Mouse (Mus musculus) stomach, embryonic 16.5 days (tissue): ENCODE results near the gene Sgf29. TPM values are rescaled to one million over a fixed set of nuclear protein-coding genes. Genes with fewer than 3 reads are reported as not detected.
"Not testable (repeated sequence)": the region's sequence is repeated elsewhere in the genome, so short reads cannot be mapped to it uniquely, and the experiment has no call there.

Experiments
- ATAC-seq: fragments of 200-750 bp; cut with Nextera tagmentation; 2 replicates; pipeline ENCODE4 v1.8.0; 2017; ENCODE audit warnings: moderate number of reproducible peaks, moderate TSS enrichment; ENCODE audit not compliant: insufficient read depth, low FRiP score
- H3K27ac ChIP-seq: fragments of 300-500 bp; sonication (generic); 2 replicates; pipeline ENCODE4 v1.5.1; 2014; ENCODE audit warnings: low read length
- H3K27me3 ChIP-seq: fragments of 300-500 bp; sonication (generic); 2 replicates; pipeline ENCODE4 v1.6.1; 2014; ENCODE audit warnings: low read length, control low read depth, mixed read lengths; ENCODE audit not compliant: control insufficient read depth, insufficient read depth
- H3K36me3 ChIP-seq: fragments of 300-500 bp; sonication (generic); 2 replicates; pipeline ENCODE4 v1.6.1; 2014; ENCODE audit warnings: low read length; ENCODE audit not compliant: control insufficient read depth, insufficient read depth
- H3K4me1 ChIP-seq: fragments of 300-500 bp; sonication (generic); 2 replicates; pipeline ENCODE4 v1.6.1; 2014; ENCODE audit warnings: low read length, control low read depth, mixed read lengths; ENCODE audit not compliant: control insufficient read depth, insufficient read depth
- H3K4me2 ChIP-seq: fragments of 300-500 bp; sonication (generic); 2 replicates; pipeline ENCODE4 v1.6.1; 2014; ENCODE audit warnings: low read depth, low read length, mixed read lengths
- H3K4me3 ChIP-seq: fragments of 300-500 bp; sonication (generic); replicated peaks from 2 replicates; pipeline ENCODE4 v1.5.1; 2014; ENCODE audit warnings: mild to moderate bottlenecking, low read length
- H3K9ac ChIP-seq: fragments of 300-500 bp; sonication (generic); 2 replicates; pipeline ENCODE4 v1.6.1; 2014; ENCODE audit warnings: low read length
- H3K9me3 ChIP-seq: fragments of 300-500 bp; sonication (generic); replicated peaks from 2 replicates; pipeline ENCODE4 v1.6.1; 2016; ENCODE audit warnings: low read length, control low read depth; ENCODE audit not compliant: control insufficient read depth
- WGBS: fragments of 180-500 bp; shearing (Covaris S2); extraction: QIAGEN DNeasy Blood & Tissue Kit; methylation state at CpG from one replicate; pipeline ENCODE4 v1.1.7; 2014; 5-methylcytosine and 5-hydroxymethylcytosine counted together
- polyA plus RNA-seq: library from polyadenylated mRNA; unstranded; fragments of >200 nt; fragmentation: Nextera tagmentation; extraction: Ambion mirVana; gene quantifications from 2 replicates; pipeline ENCODE4 v1.2.1, GENCODE M21; 2015

Sgf29 gene
- polyA plus RNA-seq, 1 experiment from 2014 or later = 40.4 TPM

DNA sequence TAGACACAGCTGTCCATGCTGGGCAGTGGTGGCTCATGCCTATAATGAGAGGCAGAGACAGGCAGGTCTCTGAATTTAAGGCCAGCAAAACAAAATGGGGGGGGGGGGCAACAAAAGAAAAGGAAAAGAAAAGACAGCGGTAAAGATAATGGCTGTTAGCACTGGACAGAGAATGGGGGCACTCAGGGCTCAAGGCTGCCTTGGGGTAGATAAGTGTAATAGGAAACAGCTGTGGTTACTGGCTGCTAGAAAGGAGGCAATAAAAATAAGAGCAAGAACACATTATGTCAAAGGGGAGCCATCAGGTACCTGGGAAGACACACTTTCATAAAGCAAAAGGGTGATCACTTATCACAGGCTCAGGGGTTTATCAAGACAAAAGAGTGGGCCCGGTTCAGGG is 16.6 kb upstream of the Sgf29 start:
- no peak overlapping the region for H3K4me3 ChIP-seq
- H3K4me2 ChIP-seq = no peak overlapping the region
- 84% methylated on average over 2 of the region's 2 CpGs for WGBS
- H3K27ac ChIP-seq = no peak overlapping the region
- no peak overlapping the region for H3K9ac ChIP-seq
- no peaks in the 10 kb centered on the region for H3K36me3 ChIP-seq
- peaks cover 11% of the 10 kb centered on the region; the same call in 1 of the 2 replicates for H3K4me1 ChIP-seq
- no peaks in the 10 kb centered on the region for H3K9me3 ChIP-seq
- H3K27me3 ChIP-seq = no peaks in the 10 kb centered on the region
- no peak for ATAC-seq

DNA sequence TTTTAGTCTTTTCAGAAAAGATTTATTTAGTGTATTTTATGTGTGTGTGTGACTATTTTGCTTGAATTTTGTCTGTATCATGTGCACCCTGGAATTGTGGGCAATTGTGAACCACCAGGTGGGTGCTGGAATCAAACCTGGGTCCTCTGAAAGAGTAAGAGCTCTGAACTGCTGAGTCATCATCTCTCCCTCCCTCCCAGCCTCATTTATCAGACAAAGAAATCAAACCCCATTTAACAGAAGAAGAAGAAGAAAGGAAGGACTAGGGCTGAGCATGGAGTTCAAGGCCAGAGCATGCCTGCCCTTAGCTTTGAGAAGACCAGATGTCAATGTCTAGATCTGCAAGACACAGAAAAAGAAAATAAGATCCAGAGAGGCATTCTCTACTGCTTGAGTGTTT is 13.7 kb upstream of the Sgf29 start:
- ATAC-seq = no peak

DNA sequence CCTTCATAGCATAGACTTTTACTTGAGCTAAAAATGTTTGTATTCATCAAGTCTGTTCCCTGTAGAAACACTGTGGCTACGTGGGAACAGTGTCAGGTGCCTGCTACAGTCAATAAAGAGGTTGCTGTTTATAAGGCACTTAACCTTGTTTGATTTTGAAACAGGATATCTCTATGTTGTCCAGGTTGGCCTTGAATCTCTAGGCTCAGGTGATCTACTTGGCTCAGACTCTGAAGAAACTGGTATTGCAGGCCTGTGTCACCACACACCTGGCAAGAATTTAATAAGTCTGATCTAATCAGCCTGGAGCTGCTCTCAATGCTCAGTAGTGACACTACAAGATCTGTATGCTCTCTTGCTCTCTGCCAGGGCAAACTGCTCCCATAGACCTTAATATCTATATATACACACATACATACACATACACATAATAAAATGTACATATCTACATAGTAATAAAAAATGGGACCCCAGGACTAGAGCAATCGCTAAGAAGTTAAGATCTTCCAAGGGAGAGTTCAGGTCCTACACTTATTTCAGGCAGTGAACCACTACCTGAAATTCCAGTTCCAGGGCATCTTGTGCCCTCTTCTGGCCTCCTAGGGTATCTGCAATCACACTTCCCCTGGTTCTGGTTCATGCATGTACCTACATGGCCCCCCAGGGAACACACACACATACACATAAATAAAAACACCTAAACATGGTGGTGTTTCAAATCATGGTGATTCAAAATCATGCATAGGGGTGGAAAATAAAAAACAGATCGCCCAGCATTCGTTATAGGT is 12.2 kb upstream of the Sgf29 start:
- WGBS = 12% methylated on average over 4 of the region's 4 CpGs
- no peak overlapping the region for H3K4me3 ChIP-seq
- no peak overlapping the region for H3K27ac ChIP-seq

More for the DNA sequence above, 13.7 kb upstream of the Sgf29 start:
- no peak overlapping the region for H3K27ac ChIP-seq
- H3K4me2 ChIP-seq = no peak overlapping the region
- H3K9ac ChIP-seq = no peak overlapping the region
- H3K4me3 ChIP-seq = no peak overlapping the region
- peaks cover 7% of the 10 kb centered on the region; the same call in 1 of the 2 replicates for H3K4me1 ChIP-seq
- no peaks in the 10 kb centered on the region for H3K9me3 ChIP-seq
- no peaks in the 10 kb centered on the region for H3K27me3 ChIP-seq
- no peaks in the 10 kb centered on the region for H3K36me3 ChIP-seq

DNA sequence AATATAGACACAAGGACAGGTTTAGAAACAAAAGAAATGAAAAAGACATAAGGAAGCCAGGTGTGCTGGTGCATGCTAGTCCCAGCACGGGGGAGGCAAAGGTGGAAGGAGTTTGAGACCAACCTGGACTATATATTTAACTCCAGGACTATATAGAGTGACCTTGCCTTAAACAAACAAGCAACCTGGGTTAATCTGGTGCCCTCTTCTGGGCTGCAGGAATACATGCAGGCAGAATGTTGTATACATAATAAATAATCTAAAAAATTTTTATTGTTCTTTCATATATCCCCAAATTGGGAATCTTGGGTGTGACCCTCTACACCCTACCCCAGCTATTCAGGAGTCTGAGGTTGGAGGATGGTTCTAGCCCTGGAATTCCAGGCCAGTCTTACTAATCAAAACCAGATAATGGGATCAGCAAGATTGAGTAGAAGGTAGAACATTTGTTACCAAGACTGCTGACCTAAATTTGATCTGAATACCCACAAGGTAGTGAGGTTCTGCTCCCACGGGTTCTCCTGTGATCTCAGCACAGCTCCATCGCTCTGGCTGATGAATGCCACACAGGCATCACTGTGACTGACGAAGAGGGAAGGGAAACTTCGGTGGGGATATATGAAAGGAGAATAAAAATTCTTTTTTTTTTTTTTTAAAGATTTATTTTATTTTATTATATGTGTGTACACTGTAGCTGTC is 6.4 kb upstream of the Sgf29 start:
- H3K9me3 ChIP-seq = no peaks in the 10 kb centered on the region
- H3K4me3 ChIP-seq = no peak overlapping the region
- H3K27me3 ChIP-seq = no peaks in the 10 kb centered on the region
- H3K9ac ChIP-seq = no peak overlapping the region
- WGBS = 70% methylated on average over 5 of the region's 5 CpGs
- H3K4me2 ChIP-seq = no peak overlapping the region
- no peak for ATAC-seq
- H3K27ac ChIP-seq = no peak overlapping the region
- H3K4me1 ChIP-seq = no peaks in the 10 kb centered on the region
- H3K36me3 ChIP-seq = no peaks in the 10 kb centered on the region

More for the DNA sequence above, 12.2 kb upstream of the Sgf29 start:
- Histone ChIP-seq H3K4me2 (no peak overlapping the region), H3K36me3 (no peaks in the 10 kb centered on the region), H3K9me3 (no peaks in the 10 kb centered on the region), H3K9ac (no peak overlapping the region), H3K4me1 (peaks cover 5% of the 10 kb centered on the region; the same call in 1 of the 2 replicates), H3K27me3 (no peaks in the 10 kb centered on the region)
- ATAC-seq = peak; percentile 77

DNA sequence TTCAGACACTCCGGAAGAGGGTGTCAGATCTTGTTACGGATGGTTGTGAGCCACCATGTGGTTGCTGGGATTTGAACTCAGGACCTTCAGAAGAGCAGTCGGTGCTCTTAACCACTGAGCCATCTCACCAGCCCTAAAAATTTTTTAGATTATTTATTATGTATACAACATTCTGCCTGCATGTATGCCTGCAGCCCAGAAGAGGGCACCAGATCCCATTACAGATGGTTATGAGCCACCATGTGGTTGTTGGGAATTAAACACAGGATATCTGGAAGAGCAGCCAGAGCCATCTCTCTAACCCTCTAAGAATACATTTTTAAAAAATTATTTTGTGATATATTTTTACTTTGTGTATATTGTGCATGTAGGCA is 5.9 kb upstream of the Sgf29 start:
- not testable (repeated sequence) for H3K9ac ChIP-seq, H3K4me1 ChIP-seq, H3K27ac ChIP-seq, H3K4me3 ChIP-seq, H3K36me3 ChIP-seq, H3K9me3 ChIP-seq, H3K4me2 ChIP-seq, ATAC-seq, H3K27me3 ChIP-seq
- WGBS = 43% methylated on average over 3 of the region's 3 CpGs

DNA sequence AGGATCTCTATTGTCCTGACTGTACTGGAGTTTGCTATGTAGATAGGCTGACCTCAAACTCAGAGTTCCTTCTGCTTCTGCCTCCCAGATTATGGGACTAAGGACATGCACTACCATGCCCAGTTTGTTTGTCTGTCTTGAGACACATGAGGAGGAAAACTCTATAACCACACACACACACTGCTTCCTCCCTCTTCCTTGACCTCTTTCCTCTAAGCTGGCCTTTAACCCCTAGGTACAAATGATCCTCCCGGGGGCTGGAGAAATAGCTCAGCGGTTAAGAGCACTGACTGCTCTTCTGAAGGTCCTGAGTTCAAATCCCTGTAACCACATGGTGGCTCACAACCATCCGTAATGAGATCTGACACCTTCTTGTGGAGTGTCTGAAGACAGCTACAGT is 4.8 kb upstream of the Sgf29 start:
- 69% methylated on average over 3 of the region's 3 CpGs for WGBS
- H3K27me3 ChIP-seq = no peaks in the 10 kb centered on the region
- no peak overlapping the region for H3K4me3 ChIP-seq
- no peaks in the 10 kb centered on the region for H3K9me3 ChIP-seq
- H3K4me1 ChIP-seq = peaks cover 6% of the 10 kb centered on the region; the same call in 1 of the 2 replicates
- H3K9ac ChIP-seq = no peak overlapping the region
- no peak overlapping the region for H3K4me2 ChIP-seq
- no peak overlapping the region for H3K27ac ChIP-seq
- no peak for ATAC-seq
- H3K36me3 ChIP-seq = no peaks in the 10 kb centered on the region

DNA sequence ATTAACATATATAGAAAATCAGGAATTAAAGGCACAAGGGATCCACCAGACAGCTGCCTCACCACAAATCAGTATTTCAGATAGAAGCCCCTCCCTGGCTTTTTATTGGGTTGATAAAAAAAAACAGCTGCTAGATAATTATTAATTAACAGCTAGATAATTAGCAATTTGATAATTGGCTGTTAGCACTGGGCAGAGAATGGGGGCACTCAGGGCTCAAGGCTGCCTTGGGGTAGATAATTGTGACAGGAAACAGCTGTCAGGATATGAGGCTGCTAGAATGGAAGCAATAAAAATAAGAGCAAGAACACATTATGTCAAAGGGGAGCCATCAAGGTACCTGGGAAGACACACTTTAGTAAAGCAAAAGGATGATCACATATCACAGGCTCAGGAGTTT is 4.2 kb upstream of the Sgf29 start:
- Histone ChIP-seq H3K36me3 (no peaks in the 10 kb centered on the region), H3K9ac (no peak overlapping the region), H3K4me3 (no peak overlapping the region), H3K27ac (no peak overlapping the region), H3K4me1 (peaks cover 9% of the 10 kb centered on the region; the same call in 1 of the 2 replicates), H3K9me3 (no peaks in the 10 kb centered on the region), H3K4me2 (no peak overlapping the region), H3K27me3 (no peaks in the 10 kb centered on the region)
- ATAC-seq = no peak

DNA sequence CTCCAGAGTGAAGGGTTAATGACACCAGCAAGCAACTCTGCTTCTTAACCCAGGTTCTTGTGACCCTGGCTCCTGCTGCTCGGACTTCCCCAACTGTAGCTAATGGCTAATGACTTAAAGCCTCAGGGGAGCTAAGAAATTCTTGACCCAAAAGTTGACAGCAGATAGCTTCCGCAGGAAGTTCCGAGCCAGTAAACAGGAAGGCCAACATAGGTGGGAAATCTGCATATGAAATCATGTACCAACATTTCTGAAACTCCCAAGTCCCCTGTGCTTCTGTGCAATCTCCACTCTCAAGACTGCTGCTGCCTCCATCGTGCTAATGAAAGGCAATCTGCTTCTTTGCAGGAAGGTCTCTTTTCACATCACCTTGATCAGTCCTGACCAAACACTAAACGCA is 3.4 kb upstream of the Sgf29 start:
- Histone ChIP-seq H3K4me2 (no peak overlapping the region), H3K4me1 (peaks cover 9% of the 10 kb centered on the region; the same call in 1 of the 2 replicates), H3K9me3 (no peaks in the 10 kb centered on the region), H3K9ac (no peak overlapping the region), H3K4me3 (no peak overlapping the region), H3K36me3 (no peaks in the 10 kb centered on the region), H3K27me3 (no peaks in the 10 kb centered on the region), H3K27ac (no peak overlapping the region)
- 67% methylated on average over 5 of the region's 5 CpGs for WGBS
- ATAC-seq = no peak

DNA sequence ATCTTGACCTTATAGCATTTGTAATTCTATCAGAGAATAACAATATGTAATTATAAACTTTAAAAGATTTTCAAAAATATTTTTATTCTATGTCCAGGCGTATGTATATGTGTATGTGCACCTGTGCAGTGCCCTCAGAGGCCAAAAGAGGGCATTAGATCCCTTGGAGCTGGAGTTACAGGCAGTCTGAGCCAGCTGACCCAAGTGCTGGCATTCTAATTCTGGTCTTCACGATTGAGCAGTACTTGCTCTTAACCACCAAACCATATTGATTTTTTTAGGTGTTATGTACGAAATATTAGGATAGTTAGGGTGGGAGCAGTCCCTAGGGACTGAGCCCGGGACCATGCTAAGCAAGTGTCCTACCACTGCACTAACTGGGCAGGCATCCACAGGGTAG is 623 bp upstream of the Sgf29 start:
- WGBS = 70% methylated on average over 4 of the region's 4 CpGs
- Histone ChIP-seq H3K4me2 (peak overlapping the region; percentile 71), H3K9ac (no peak overlapping the region), H3K4me3 (no peak overlapping the region), H3K27me3 (no peaks in the 10 kb centered on the region), H3K27ac (no peak overlapping the region), H3K9me3 (no peaks in the 10 kb centered on the region), H3K4me1 (peaks cover 9% of the 10 kb centered on the region; the same call in 1 of the 2 replicates), H3K36me3 (no peaks in the 10 kb centered on the region)
- ATAC-seq = no peak
